Mouse (Mus musculus): ENCODE results near the gene L3mbtl1.

Gene L3mbtl1

DNA sequence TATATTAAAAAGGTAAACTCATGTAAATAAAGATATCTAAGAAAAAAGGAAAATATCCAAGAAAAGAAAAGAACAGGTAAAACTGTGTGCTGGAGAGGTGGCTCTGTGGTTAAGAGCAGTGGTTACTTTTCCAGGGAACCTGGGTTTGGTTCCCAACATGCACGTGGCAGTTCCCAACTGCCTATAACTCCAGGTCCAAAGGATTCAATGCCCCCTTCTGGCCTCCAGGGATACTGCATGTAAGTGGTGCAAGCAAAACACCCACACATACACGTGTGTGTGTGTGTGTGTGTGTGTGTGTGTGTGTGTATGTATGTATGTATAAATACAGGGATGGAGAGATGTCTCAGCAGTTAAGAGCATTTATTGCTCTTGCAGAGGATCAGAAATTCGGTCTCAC lies 56.5 kb downstream of the L3mbtl1 start:
- no peak for DNase-seq

DNA sequence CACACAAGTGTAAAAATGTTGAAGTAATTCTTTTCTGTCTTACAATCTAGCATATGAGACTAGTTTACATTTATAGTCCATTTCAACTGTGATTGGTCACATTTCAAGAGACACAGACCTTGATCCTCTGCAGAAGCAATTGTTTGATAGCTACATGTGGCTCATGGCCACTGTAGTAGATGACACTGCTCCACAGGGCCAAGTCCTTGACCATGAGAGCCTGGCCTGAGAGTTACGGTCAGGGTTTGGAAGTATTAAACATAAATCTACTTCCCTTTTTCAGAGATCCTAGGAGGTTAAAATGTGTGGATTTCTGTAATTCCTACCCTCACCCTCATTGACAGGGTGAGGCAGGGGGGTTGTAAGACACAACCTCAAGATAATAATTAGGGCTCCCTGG lies 57.8 kb downstream of the L3mbtl1 start:
- DNase-seq: no peak

DNA sequence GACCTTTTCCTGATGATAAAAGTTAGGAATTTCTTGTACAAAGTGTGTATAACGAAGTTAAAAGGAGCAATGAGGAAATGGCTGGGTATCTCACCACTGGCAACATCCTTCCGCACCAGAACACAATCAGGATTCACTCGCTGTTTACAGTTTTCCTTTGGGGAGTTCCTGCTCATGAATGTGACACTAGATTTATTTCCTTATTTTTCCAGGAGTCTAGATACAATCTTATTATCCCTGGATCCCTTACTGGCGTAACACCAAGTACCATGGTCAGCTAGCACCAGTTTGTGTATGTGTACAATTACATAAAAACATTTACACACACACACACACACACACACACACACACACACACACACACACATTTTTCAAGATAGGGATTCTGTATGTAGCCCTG lies 64.0 kb downstream of the L3mbtl1 start:
- no peak for DNase-seq

DNA sequence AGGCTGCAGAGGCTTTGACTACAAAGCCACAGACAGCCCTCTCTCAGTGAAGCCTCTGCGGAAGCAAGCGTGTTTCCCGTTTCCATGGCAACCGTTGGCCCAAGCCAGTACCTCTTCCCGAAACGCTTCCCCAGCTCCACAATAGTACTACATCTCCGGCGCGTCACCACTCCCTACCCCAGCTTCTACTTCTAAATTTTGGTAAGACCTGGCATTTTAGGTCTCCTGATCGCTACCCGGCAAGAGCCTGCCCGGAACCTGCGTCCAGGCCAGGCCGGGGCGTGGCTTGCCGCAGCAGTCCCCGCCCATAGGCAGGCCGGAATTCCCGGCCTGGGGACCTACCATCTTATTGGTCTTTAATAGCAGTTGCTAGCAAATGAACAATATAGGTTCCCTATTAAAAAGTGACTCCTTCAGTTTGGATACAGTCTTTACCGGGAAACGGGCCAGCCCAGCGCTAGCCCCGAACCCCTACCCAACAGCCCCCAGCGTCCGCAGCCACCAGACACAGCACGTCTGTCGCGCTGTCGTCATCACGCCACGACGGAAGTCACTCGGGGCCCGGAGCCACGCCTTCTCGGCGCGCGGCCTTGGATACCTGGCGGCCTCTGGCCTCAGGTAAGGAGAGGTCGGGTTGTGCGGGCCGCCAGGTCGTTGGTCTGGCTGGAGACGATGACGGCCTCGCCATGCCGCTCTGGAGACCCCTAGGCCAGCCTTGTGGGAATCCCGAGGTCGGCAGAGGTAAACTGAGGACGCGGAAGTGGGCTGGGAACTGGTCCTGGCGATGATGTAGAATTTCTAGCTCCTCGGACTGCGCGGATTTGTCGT lies 73.9 kb downstream of the L3mbtl1 start, which contains the start of gene Ift52:
Gene Ift52 (plus strand): TSS at position 439 of the 828 bp plus-strand sequence.
- peak; percentile 88 for DNase-seq
